Mouse (Mus musculus) heart, embryonic 15.5 days (tissue): ENCODE data around the gene Exoc6. TPM values are rescaled to one million over a fixed set of nuclear protein-coding genes. Genes with fewer than 3 reads are reported as not detected.

ENCODE experiments used
- ATAC-seq: fragments of 200-750 bp; cut with Nextera tagmentation; replicated peaks from 2 replicates; pipeline ENCODE4 v1.8.0; 2017; ENCODE audit warnings: low read depth, moderate TSS enrichment; ENCODE audit not compliant: insufficient number of reproducible peaks, insufficient read depth, low FRiP score
- H3K27ac ChIP-seq: fragments of 300-500 bp; sonication (generic); 2 replicates; pipeline ENCODE4 v1.5.1; 2015; ENCODE audit warnings: mild to moderate bottlenecking, inconsistent platforms
- H3K27me3 ChIP-seq: fragments of 300-500 bp; sonication (generic); 2 replicates; pipeline ENCODE4 v1.6.1; 2015; ENCODE audit warnings: inconsistent platforms
- H3K36me3 ChIP-seq: fragments of 300-500 bp; sonication (generic); 2 replicates; pipeline ENCODE4 v1.6.1; 2015; ENCODE audit warnings: mild to moderate bottlenecking, inconsistent platforms
- H3K4me1 ChIP-seq: fragments of 300-500 bp; sonication (generic); replicated peaks from 2 replicates; pipeline ENCODE4 v1.6.1; 2015; ENCODE audit warnings: inconsistent platforms
- H3K4me2 ChIP-seq: fragments of 300-500 bp; sonication (generic); 2 replicates; pipeline ENCODE4 v1.6.1; 2015; ENCODE audit warnings: inconsistent platforms, mild to moderate bottlenecking, moderate library complexity
- H3K4me3 ChIP-seq: fragments of 300-500 bp; sonication (generic); 2 replicates; pipeline ENCODE4 v1.5.1; 2015; ENCODE audit warnings: mild to moderate bottlenecking, inconsistent platforms
- H3K9ac ChIP-seq: fragments of 300-500 bp; sonication (generic); 2 replicates; pipeline ENCODE4 v1.6.1; 2015; ENCODE audit warnings: mild to moderate bottlenecking, inconsistent platforms
- H3K9me3 ChIP-seq: fragments of 300-500 bp; sonication (generic); replicated peaks from 2 replicates; pipeline ENCODE4 v1.6.1; 2016; ENCODE audit warnings: inconsistent platforms
- WGBS: fragments of 180-500 bp; shearing (Covaris S2); methylation state at CpG from one replicate; pipeline ENCODE4 v1.1.7; 2015; ENCODE audit warnings: mixed read lengths; 5-methylcytosine and 5-hydroxymethylcytosine counted together
- polyA plus RNA-seq: library from polyadenylated mRNA; unstranded; fragments of >200 nt; fragmentation: Nextera tagmentation; extraction: Ambion mirVana; gene quantifications from 2 replicates; pipeline ENCODE4 v1.2.1, GENCODE M21; 2015

Exoc6 gene
- polyA plus RNA-seq, 1 experiment from 2014 or later: 18.8 TPM

GRCm38 (mm10) chr19:37557898-37558297 lies 7.7 kb downstream of the Exoc6 start:
- no peaks in the 10 kb centered on the region for H3K36me3 ChIP-seq

GRCm38 (mm10) chr19:37559286-37560079 lies 9.3 kb downstream of the Exoc6 start:
- 0 out of 2 replicates have a peak, but pooled peaks have one; percentile 39 for ATAC-seq
- H3K4me3 ChIP-seq: no peak overlapping the region
- H3K9me3 ChIP-seq: no peaks in the 10 kb centered on the region
- no peak overlapping the region for H3K4me2 ChIP-seq
- no peak overlapping the region for H3K9ac ChIP-seq
- no peaks in the 10 kb centered on the region for H3K27me3 ChIP-seq
- H3K4me1 ChIP-seq: peaks cover 23% of the 10 kb centered on the region
- peak overlapping the region; percentile 22; the same call in 1 of the 2 replicates for H3K27ac ChIP-seq
- WGBS: 42% methylated on average over 9 of the region's 9 CpGs
- H3K36me3 ChIP-seq: no peaks in the 10 kb centered on the region

More at GRCm38 (mm10) chr19:37557898-37558297, 7.7 kb downstream of the Exoc6 start:
- Histone ChIP-seq H3K4me2 (no peak overlapping the region), H3K9ac (no peak overlapping the region), H3K4me1 (peaks cover 23% of the 10 kb centered on the region), H3K27ac (no peak overlapping the region), H3K9me3 (no peaks in the 10 kb centered on the region), H3K4me3 (no peak overlapping the region), H3K27me3 (no peaks in the 10 kb centered on the region)
- WGBS: 78% methylated on average over 3 of the region's 3 CpGs
- ATAC-seq: no peak

GRCm38 (mm10) chr19:37560080-37560427 lies 9.8 kb downstream of the Exoc6 start:
- H3K9ac ChIP-seq: no peak overlapping the region
- H3K4me2 ChIP-seq: no peak overlapping the region
- H3K4me3 ChIP-seq: no peak overlapping the region
- H3K27ac ChIP-seq: peak overlapping the region; percentile 22; the same call in 1 of the 2 replicates
- no peak for ATAC-seq
- 38% methylated on average over 6 of the region's 6 CpGs for WGBS
- no peaks in the 10 kb centered on the region for H3K27me3 ChIP-seq
- H3K36me3 ChIP-seq: no peaks in the 10 kb centered on the region
- no peaks in the 10 kb centered on the region for H3K9me3 ChIP-seq
- H3K4me1 ChIP-seq: peaks cover 23% of the 10 kb centered on the region

- no peaks in the 10 kb centered on the region for H3K36me3 ChIP-seq
- ATAC-seq: peak; percentile 66; the same call in 1 of the 2 replicates
- 55% methylated on average over 10 of the region's 10 CpGs for WGBS
- H3K4me1 ChIP-seq: peaks cover 23% of the 10 kb centered on the region
- H3K9me3 ChIP-seq: no peaks in the 10 kb centered on the region
- no peak overlapping the region for H3K9ac ChIP-seq
- no peak overlapping the region for H3K4me2 ChIP-seq
- H3K27ac ChIP-seq: peak overlapping the region; percentile 42
- H3K4me3 ChIP-seq: no peak overlapping the region
- no peaks in the 10 kb centered on the region for H3K27me3 ChIP-seq
Measured at GRCm38 (mm10) chr19:37561106-37561892, 11.1 kb downstream of the Exoc6 start.

- no peaks in the 10 kb centered on the region for H3K36me3 ChIP-seq
- ATAC-seq: no peak
- no peak overlapping the region for H3K9ac ChIP-seq
- H3K27me3 ChIP-seq: no peaks in the 10 kb centered on the region
- no peaks in the 10 kb centered on the region for H3K9me3 ChIP-seq
- H3K4me3 ChIP-seq: no peak overlapping the region
- no peak overlapping the region for H3K4me2 ChIP-seq
- H3K4me1 ChIP-seq: peaks cover 21% of the 10 kb centered on the region
- H3K27ac ChIP-seq: no peak overlapping the region
- WGBS: 27% methylated on average over 4 of the region's 4 CpGs
Measured at GRCm38 (mm10) chr19:37563763-37564162, 13.5 kb downstream of the Exoc6 start.

- ATAC-seq: no peak
- Histone ChIP-seq H3K36me3 (no peaks in the 10 kb centered on the region), H3K9me3 (no peaks in the 10 kb centered on the region), H3K4me2 (no peak overlapping the region), H3K9ac (no peak overlapping the region), H3K4me3 (no peak overlapping the region), H3K27me3 (no peaks in the 10 kb centered on the region), H3K27ac (no peak overlapping the region), H3K4me1 (peaks cover 7% of the 10 kb centered on the region; the same call in 1 of the 2 replicates)
- WGBS: 55% methylated on average over 7 of the region's 7 CpGs
Measured at GRCm38 (mm10) chr19:37565806-37566205, 15.6 kb downstream of the Exoc6 start.

GRCm38 (mm10) chr19:37569186-37569754 lies 19.1 kb downstream of the Exoc6 start:
- no peaks in the 10 kb centered on the region for H3K9me3 ChIP-seq
- no peak overlapping the region for H3K9ac ChIP-seq
- no peak overlapping the region for H3K27ac ChIP-seq
- no peak for ATAC-seq
- H3K4me1 ChIP-seq: no peaks in the 10 kb centered on the region
- H3K4me2 ChIP-seq: no peak overlapping the region
- H3K4me3 ChIP-seq: no peak overlapping the region
- H3K27me3 ChIP-seq: no peaks in the 10 kb centered on the region
- 0 out of 2 replicates have a peak, but pooled peaks cover 4% of the 10 kb centered on the region for H3K36me3 ChIP-seq
- 80% methylated on average over 12 of the region's 12 CpGs for WGBS

- Histone ChIP-seq H3K27me3 (no peaks in the 10 kb centered on the region), H3K36me3 (0 out of 2 replicates have a peak, but pooled peaks cover 4% of the 10 kb centered on the region), H3K4me1 (no peaks in the 10 kb centered on the region), H3K9me3 (no peaks in the 10 kb centered on the region), H3K9ac (no peak overlapping the region), H3K4me3 (no peak overlapping the region), H3K4me2 (no peak overlapping the region), H3K27ac (no peak overlapping the region)
- 86% methylated on average over 10 of the region's 10 CpGs for WGBS
- ATAC-seq: no peak
Measured at GRCm38 (mm10) chr19:37570966-37571718, 20.9 kb downstream of the Exoc6 start.

- Histone ChIP-seq H3K27me3 (no peaks in the 10 kb centered on the region), H3K27ac (no peak overlapping the region), H3K9ac (no peak overlapping the region), H3K9me3 (no peaks in the 10 kb centered on the region), H3K4me3 (no peak overlapping the region), H3K4me1 (no peaks in the 10 kb centered on the region; the same call in 1 of the 2 replicates), H3K4me2 (no peak overlapping the region), H3K36me3 (peaks cover 4% of the 10 kb centered on the region; the same call in 1 of the 2 replicates)
- WGBS: 47% methylated on average over 5 of the region's 5 CpGs
- no peak for ATAC-seq
Measured at GRCm38 (mm10) chr19:37574802-37575201, 24.6 kb downstream of the Exoc6 start.

- Histone ChIP-seq H3K4me1 (no peaks in the 10 kb centered on the region; the same call in 1 of the 2 replicates), H3K27me3 (no peaks in the 10 kb centered on the region), H3K36me3 (no peaks in the 10 kb centered on the region; the same call in 1 of the 2 replicates), H3K27ac (no peak overlapping the region), H3K9me3 (no peaks in the 10 kb centered on the region), H3K9ac (no peak overlapping the region), H3K4me2 (no peak overlapping the region), H3K4me3 (no peak overlapping the region)
- WGBS: 32% methylated on average over 4 of the region's 4 CpGs
- ATAC-seq: peak; percentile 83
Measured at GRCm38 (mm10) chr19:37579607-37580006, 29.4 kb downstream of the Exoc6 start.
